Mouse (Mus musculus): Measurements from ENCODE around the gene Mta3. TPM values are rescaled to one million over a fixed set of nuclear protein-coding genes. Genes with fewer than 3 reads are reported as not detected.

The Mta3 gene
- polyA plus RNA-seq, 1 experiment from 2014 or later = 27.2 TPM

GRCm38 (mm10) chr17:83777462-83778051 is 71.6 kb downstream of the Mta3 start:
- H3K9ac ChIP-seq (ENCODE audit: low read depth, low read length) = no peak overlapping the region
- no peak for ATAC-seq
- no peaks in the 10 kb centered on the region for H3K9me3 ChIP-seq (replicated peaks; ENCODE audit: control insufficient read depth, low read length, poor library complexity, severe bottlenecking)
- H3K4me1 ChIP-seq (ENCODE audit: control insufficient read depth, insufficient read depth, low read length) = no peaks in the 10 kb centered on the region; the same call in 1 of the 2 replicates
- no peak overlapping the region for H3K4me3 ChIP-seq (ENCODE audit: low read depth, low read length)
- H3K4me2 ChIP-seq (ENCODE audit: low read length) = no peak overlapping the region
- no peak overlapping the region for H3K27ac ChIP-seq (ENCODE audit: low read length)
- 83% methylated on average over 9 of the region's 9 CpGs for WGBS
- no peaks in the 10 kb centered on the region for H3K27me3 ChIP-seq (ENCODE audit: control insufficient read depth, insufficient read depth, low read depth, low read length)
- H3K36me3 ChIP-seq (ENCODE audit: control insufficient read depth, insufficient read depth, low read length) = no peaks in the 10 kb centered on the region

- Histone ChIP-seq H3K27ac (ENCODE audit: low read length) (no peak overlapping the region), H3K4me2 (ENCODE audit: low read length) (no peak overlapping the region), H3K9ac (ENCODE audit: low read depth, low read length) (no peak overlapping the region), H3K36me3 (ENCODE audit: control insufficient read depth, insufficient read depth, low read length) (no peaks in the 10 kb centered on the region), H3K4me1 (ENCODE audit: control insufficient read depth, insufficient read depth, low read length) (no peaks in the 10 kb centered on the region), H3K4me3 (ENCODE audit: low read depth, low read length) (no peak overlapping the region), H3K27me3 (ENCODE audit: control insufficient read depth, insufficient read depth, low read depth, low read length) (no peaks in the 10 kb centered on the region), H3K9me3 (replicated peaks; ENCODE audit: control insufficient read depth, low read length, poor library complexity, severe bottlenecking) (no peaks in the 10 kb centered on the region)
- 84% methylated on average over 5 of the region's 5 CpGs for WGBS
- no peak for ATAC-seq
Observed at GRCm38 (mm10) chr17:83780228-83780627, 74.3 kb downstream of the Mta3 start.

DNA sequence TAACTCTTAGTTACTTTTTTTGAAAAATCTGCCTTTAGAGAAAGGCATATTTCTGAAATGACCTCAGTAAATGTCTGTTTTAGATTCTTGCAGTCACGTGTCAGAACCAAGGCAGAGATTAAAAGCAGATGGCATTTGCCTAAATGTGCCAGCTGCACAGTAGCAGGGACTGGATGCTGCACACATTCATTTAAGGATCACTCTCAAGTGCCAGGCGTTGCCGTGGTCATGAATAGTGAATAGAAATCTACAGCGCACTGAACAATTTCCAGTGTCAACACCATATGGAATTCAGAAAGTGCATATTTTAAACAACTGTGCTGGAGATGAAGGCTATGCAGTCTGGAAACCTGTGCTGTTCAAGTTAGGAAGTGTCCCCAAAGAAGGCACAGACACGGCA is 76.8 kb downstream of the Mta3 start:
- no peak overlapping the region for H3K4me3 ChIP-seq (ENCODE audit: low read depth, low read length)
- H3K4me1 ChIP-seq (ENCODE audit: control insufficient read depth, insufficient read depth, low read length) = no peaks in the 10 kb centered on the region
- no peak overlapping the region for H3K4me2 ChIP-seq (ENCODE audit: low read length)
- no peak overlapping the region for H3K27ac ChIP-seq (ENCODE audit: low read length)
- no peak for ATAC-seq
- no peaks in the 10 kb centered on the region for H3K9me3 ChIP-seq (replicated peaks; ENCODE audit: control insufficient read depth, low read length, poor library complexity, severe bottlenecking)
- H3K36me3 ChIP-seq (ENCODE audit: control insufficient read depth, insufficient read depth, low read length) = no peaks in the 10 kb centered on the region
- no peak overlapping the region for H3K9ac ChIP-seq (ENCODE audit: low read depth, low read length)
- WGBS = 39% methylated on average over 5 of the region's 5 CpGs
- H3K27me3 ChIP-seq (ENCODE audit: control insufficient read depth, insufficient read depth, low read depth, low read length) = no peaks in the 10 kb centered on the region

- Histone ChIP-seq H3K36me3 (ENCODE audit: control insufficient read depth, insufficient read depth, low read length) (no peaks in the 10 kb centered on the region), H3K27ac (ENCODE audit: low read length) (no peak overlapping the region), H3K4me1 (ENCODE audit: control insufficient read depth, insufficient read depth, low read length) (no peaks in the 10 kb centered on the region), H3K4me3 (ENCODE audit: low read depth, low read length) (no peak overlapping the region), H3K27me3 (ENCODE audit: control insufficient read depth, insufficient read depth, low read depth, low read length) (no peaks in the 10 kb centered on the region), H3K4me2 (ENCODE audit: low read length) (no peak overlapping the region), H3K9ac (ENCODE audit: low read depth, low read length) (no peak overlapping the region), H3K9me3 (replicated peaks; ENCODE audit: control insufficient read depth, low read length, poor library complexity, severe bottlenecking) (no peaks in the 10 kb centered on the region)
- no peak for ATAC-seq
- 94% methylated on average over 6 of the region's 6 CpGs for WGBS
Observed at GRCm38 (mm10) chr17:83786418-83786817, 80.5 kb downstream of the Mta3 start.

DNA sequence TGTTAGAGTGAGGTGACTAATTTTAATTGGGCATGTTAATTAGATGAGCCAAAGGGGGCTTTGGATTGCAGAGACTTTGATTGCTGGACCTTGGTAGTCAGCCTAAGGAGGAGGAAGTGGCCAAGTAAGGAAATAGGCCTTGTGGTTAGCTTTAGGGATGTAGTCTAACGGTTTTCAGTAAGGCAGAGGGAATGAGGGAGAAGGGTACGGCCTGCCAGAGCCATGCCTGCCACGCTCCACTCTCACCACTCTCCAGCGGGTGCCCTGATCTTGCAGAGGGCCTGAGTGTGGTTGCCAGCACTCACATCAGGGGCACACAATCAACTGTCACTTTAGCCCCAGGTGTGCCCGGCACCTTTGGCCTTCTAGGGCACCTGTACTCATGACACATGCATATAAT is 84.2 kb downstream of the Mta3 start:
- no peak overlapping the region for H3K9ac ChIP-seq (ENCODE audit: low read depth, low read length)
- H3K36me3 ChIP-seq (ENCODE audit: control insufficient read depth, insufficient read depth, low read length) = no peaks in the 10 kb centered on the region
- H3K27me3 ChIP-seq (ENCODE audit: control insufficient read depth, insufficient read depth, low read depth, low read length) = no peaks in the 10 kb centered on the region
- 79% methylated on average over 5 of the region's 5 CpGs for WGBS
- ATAC-seq = no peak
- no peak overlapping the region for H3K4me2 ChIP-seq (ENCODE audit: low read length)
- H3K4me3 ChIP-seq (ENCODE audit: low read depth, low read length) = no peak overlapping the region
- no peak overlapping the region for H3K27ac ChIP-seq (ENCODE audit: low read length)
- no peaks in the 10 kb centered on the region for H3K9me3 ChIP-seq (replicated peaks; ENCODE audit: control insufficient read depth, low read length, poor library complexity, severe bottlenecking)
- 0 out of 2 replicates have a peak, but pooled peaks cover 2% of the 10 kb centered on the region for H3K4me1 ChIP-seq (ENCODE audit: control insufficient read depth, insufficient read depth, low read length)

GRCm38 (mm10) chr17:83792388-83792787 is 86.4 kb downstream of the Mta3 start:
- H3K27ac ChIP-seq (ENCODE audit: low read length) = no peak overlapping the region
- H3K4me2 ChIP-seq (ENCODE audit: low read length) = 0 out of 2 replicates have a peak overlapping the region, but pooled peaks have one; percentile 14
- H3K4me1 ChIP-seq (ENCODE audit: control insufficient read depth, insufficient read depth, low read length) = 0 out of 2 replicates have a peak, but pooled peaks cover 2% of the 10 kb centered on the region
- H3K27me3 ChIP-seq (ENCODE audit: control insufficient read depth, insufficient read depth, low read depth, low read length) = no peaks in the 10 kb centered on the region
- no peak for ATAC-seq
- no peak overlapping the region for H3K4me3 ChIP-seq (ENCODE audit: low read depth, low read length)
- H3K36me3 ChIP-seq (ENCODE audit: control insufficient read depth, insufficient read depth, low read length) = no peaks in the 10 kb centered on the region
- WGBS = 65% methylated on average over 23 of the region's 23 CpGs
- no peak overlapping the region for H3K9ac ChIP-seq (ENCODE audit: low read depth, low read length)
- no peaks in the 10 kb centered on the region for H3K9me3 ChIP-seq (replicated peaks; ENCODE audit: control insufficient read depth, low read length, poor library complexity, severe bottlenecking)

DNA sequence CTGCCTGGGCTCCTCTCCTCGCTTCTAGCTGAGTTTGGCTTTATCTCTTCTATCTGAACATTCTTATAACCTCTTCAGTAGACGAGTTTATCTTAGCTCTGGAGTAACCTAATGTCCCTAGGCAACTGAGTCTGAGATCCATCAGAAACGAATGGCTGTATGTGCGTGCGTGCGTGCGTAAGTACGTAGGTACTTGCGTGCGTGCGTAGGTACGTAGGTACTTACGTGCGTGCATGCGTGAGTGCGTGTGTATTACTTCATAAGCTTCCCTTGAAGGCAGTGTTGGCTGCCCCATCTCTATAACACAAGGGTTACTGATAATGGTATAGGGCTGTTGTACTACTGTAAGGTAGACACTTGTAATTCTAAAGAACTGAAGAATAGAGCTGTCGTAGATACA is 89.2 kb downstream of the Mta3 start:
- H3K4me1 ChIP-seq (ENCODE audit: control insufficient read depth, insufficient read depth, low read length) = 0 out of 2 replicates have a peak, but pooled peaks cover 2% of the 10 kb centered on the region
- H3K4me3 ChIP-seq (ENCODE audit: low read depth, low read length) = no peak overlapping the region
- no peaks in the 10 kb centered on the region for H3K27me3 ChIP-seq (ENCODE audit: control insufficient read depth, insufficient read depth, low read depth, low read length)
- no peak overlapping the region for H3K27ac ChIP-seq (ENCODE audit: low read length)
- ATAC-seq = no peak
- H3K36me3 ChIP-seq (ENCODE audit: control insufficient read depth, insufficient read depth, low read length) = no peaks in the 10 kb centered on the region
- no peak overlapping the region for H3K9ac ChIP-seq (ENCODE audit: low read depth, low read length)
- 98% methylated on average over 17 of the region's 17 CpGs for WGBS
- no peak overlapping the region for H3K4me2 ChIP-seq (ENCODE audit: low read length)
- no peaks in the 10 kb centered on the region for H3K9me3 ChIP-seq (replicated peaks; ENCODE audit: control insufficient read depth, low read length, poor library complexity, severe bottlenecking)

GRCm38 (mm10) chr17:83799506-83800050 is 93.6 kb downstream of the Mta3 start:
- Histone ChIP-seq H3K27ac (ENCODE audit: low read length) (no peak overlapping the region), H3K9me3 (replicated peaks; ENCODE audit: control insufficient read depth, low read length, poor library complexity, severe bottlenecking) (no peaks in the 10 kb centered on the region), H3K27me3 (ENCODE audit: control insufficient read depth, insufficient read depth, low read depth, low read length) (no peaks in the 10 kb centered on the region), H3K4me1 (ENCODE audit: control insufficient read depth, insufficient read depth, low read length) (no peaks in the 10 kb centered on the region), H3K9ac (ENCODE audit: low read depth, low read length) (no peak overlapping the region), H3K4me3 (ENCODE audit: low read depth, low read length) (no peak overlapping the region), H3K4me2 (ENCODE audit: low read length) (no peak overlapping the region), H3K36me3 (ENCODE audit: control insufficient read depth, insufficient read depth, low read length) (no peaks in the 10 kb centered on the region; the same call in 1 of the 2 replicates)
- ATAC-seq = no peak
- 91% methylated on average over 11 of the region's 11 CpGs for WGBS

DNA sequence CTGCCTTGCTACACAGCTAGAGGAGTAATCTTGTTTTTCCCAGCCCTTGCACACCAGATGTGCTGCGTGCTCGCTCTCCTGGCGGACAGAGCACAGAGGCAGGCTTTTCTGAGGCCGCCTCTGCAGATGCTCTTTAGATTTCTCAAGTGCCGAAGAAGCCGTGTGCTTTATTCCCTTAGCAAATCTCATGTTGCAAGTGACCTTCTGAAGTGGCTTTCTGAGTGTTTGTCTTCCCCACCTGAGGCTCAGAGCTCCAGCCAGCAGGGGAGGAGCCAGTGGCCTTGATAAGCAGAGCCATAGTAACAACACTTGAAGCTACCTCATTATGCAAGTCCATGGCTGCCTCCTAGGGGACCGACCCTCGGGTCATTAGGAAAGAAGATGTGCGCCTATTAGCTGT is 98.0 kb downstream of the Mta3 start:
- Histone ChIP-seq H3K4me2 (ENCODE audit: low read length) (no peak overlapping the region), H3K9me3 (replicated peaks; ENCODE audit: control insufficient read depth, low read length, poor library complexity, severe bottlenecking) (no peaks in the 10 kb centered on the region), H3K4me1 (ENCODE audit: control insufficient read depth, insufficient read depth, low read length) (no peaks in the 10 kb centered on the region), H3K27me3 (ENCODE audit: control insufficient read depth, insufficient read depth, low read depth, low read length) (no peaks in the 10 kb centered on the region), H3K9ac (ENCODE audit: low read depth, low read length) (no peak overlapping the region), H3K4me3 (ENCODE audit: low read depth, low read length) (no peak overlapping the region), H3K36me3 (ENCODE audit: control insufficient read depth, insufficient read depth, low read length) (no peaks in the 10 kb centered on the region; the same call in 1 of the 2 replicates), H3K27ac (ENCODE audit: low read length) (no peak overlapping the region)
- peak; percentile 49; the same call in 1 of the 2 replicates for ATAC-seq
- WGBS = 56% methylated on average over 9 of the region's 9 CpGs
